Mouse (Mus musculus) kidney, adult 18-20 months (tissue): ENCODE results near the gene Hilpda.

Experiments
- DNase-seq: peaks from one replicate; pipeline ENCODE4 v3.0.0; 2021

Hilpda gene

GRCm38 (mm10) chr6:29278513-29279267 is 6.4 kb downstream of the Hilpda start:
- peak; percentile 12 for DNase-seq

- no peak for DNase-seq
Measured at GRCm38 (mm10) chr6:29279293-29279692, 7.0 kb downstream of the Hilpda start, which contains the start of gene Fam71f2. Gene Fam71f2, plus strand, starts transcription at chr6:29279593.

- no peak for DNase-seq
Measured at GRCm38 (mm10) chr6:29280671-29281070, 8.4 kb downstream of the Hilpda start.

GRCm38 (mm10) chr6:29286870-29287269 is 14.6 kb downstream of the Hilpda start:
- no peak for DNase-seq

GRCm38 (mm10) chr6:29287481-29287880 is 15.2 kb downstream of the Hilpda start:
- DNase-seq, result no peak

GRCm38 (mm10) chr6:29287944-29288343 is 15.7 kb downstream of the Hilpda start:
- no peak for DNase-seq

- no peak for DNase-seq
Measured at GRCm38 (mm10) chr6:29288651-29289050, 16.4 kb downstream of the Hilpda start.

GRCm38 (mm10) chr6:29299112-29299511 is 26.8 kb downstream of the Hilpda start:
- no peak for DNase-seq

GRCm38 (mm10) chr6:29303251-29303650 is 31.0 kb downstream of the Hilpda start:
- no peak for DNase-seq

- no peak for DNase-seq
Measured at GRCm38 (mm10) chr6:29303726-29304125, 31.4 kb downstream of the Hilpda start.

GRCm38 (mm10) chr6:29305462-29305861 is 33.2 kb downstream of the Hilpda start:
- no peak for DNase-seq

GRCm38 (mm10) chr6:29308846-29309605 is 36.7 kb downstream of the Hilpda start:
- no peak for DNase-seq

- DNase-seq, result no peak
Measured at GRCm38 (mm10) chr6:29313690-29314202, 41.5 kb downstream of the Hilpda start.

- no peak for DNase-seq
Measured at GRCm38 (mm10) chr6:29317286-29317685, 45.0 kb downstream of the Hilpda start.

GRCm38 (mm10) chr6:29317941-29318340 is 45.7 kb downstream of the Hilpda start:
- DNase-seq, result no peak

GRCm38 (mm10) chr6:29318879-29319278 is 46.6 kb downstream of the Hilpda start, which contains the start of gene Fam71f1:
Gene Fam71f1, plus strand, starts transcription at chr6:29319140.
- no peak for DNase-seq

GRCm38 (mm10) chr6:29321586-29321985 is 49.3 kb downstream of the Hilpda start:
- DNase-seq, result no peak

GRCm38 (mm10) chr6:29322147-29322546 is 49.9 kb downstream of the Hilpda start:
- no peak for DNase-seq

- no peak for DNase-seq
Measured at GRCm38 (mm10) chr6:29322735-29323134, 50.4 kb downstream of the Hilpda start.
